Mouse (Mus musculus): ENCODE results near the gene Ccr1. TPM values are rescaled to one million over a fixed set of nuclear protein-coding genes. Genes with fewer than 3 reads are reported as not detected.

The Ccr1 gene
- total and polyA plus RNA-seq, 2 experiments from 2014 or later, result 1.3 to 1.9 TPM

DNA sequence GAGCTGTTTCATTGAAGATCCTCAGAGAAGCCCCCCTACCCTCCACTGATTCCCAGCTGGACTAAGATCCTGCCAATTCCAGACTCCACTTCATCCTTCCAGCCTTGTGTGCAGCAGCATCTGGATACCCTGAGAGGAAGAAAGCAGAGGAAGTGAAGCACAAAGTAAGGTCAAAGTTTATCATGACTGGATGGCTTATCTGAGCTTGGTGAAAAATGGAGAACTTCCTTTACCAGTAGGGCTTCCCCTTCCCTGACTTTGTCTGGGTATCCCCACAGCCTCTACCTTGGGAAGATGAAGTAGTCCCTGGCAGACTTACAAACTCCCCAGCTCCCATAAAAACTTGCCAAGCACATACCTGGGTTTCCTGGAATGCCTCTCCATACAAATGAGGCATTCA is 27.9 kb downstream of the Ccr1 start:
- H3K9me3 ChIP-seq (replicated peaks; ENCODE audit: control insufficient read depth, low read length), result no peaks in the 10 kb centered on the region
- H3K27ac ChIP-seq (ENCODE audit: low read depth), result 0 out of 2 replicates have a peak overlapping the region, but pooled peaks have one; percentile 17
- H3K4me2 ChIP-seq (ENCODE audit: low read depth, low read length), result no peak overlapping the region
- no peak for ATAC-seq (ENCODE audit: insufficient read depth, low read depth)
- no peak overlapping the region for H3K9ac ChIP-seq (replicated peaks; ENCODE audit: low read depth, low read length)
- no peaks in the 10 kb centered on the region for H3K36me3 ChIP-seq (replicated peaks; ENCODE audit: control insufficient read depth, insufficient read depth, low read length)
- TF ChIP-seq EP300 (IDR thresholded peaks at IDR 0.05; ENCODE audit: low read depth) (no peak), CTCF (IDR thresholded peaks at IDR 0.05; ENCODE audit: low read depth) (no peak)
- H3K27me3 ChIP-seq (ENCODE audit: control insufficient read depth, insufficient read depth, low read length), result no peaks in the 10 kb centered on the region
- H3K4me3 ChIP-seq (ENCODE audit: low read depth, low read length), result no peak overlapping the region
- 0 out of 2 replicates have a peak, but pooled peaks cover 5% of the 10 kb centered on the region for H3K4me1 ChIP-seq (ENCODE audit: control insufficient read depth, insufficient read depth)
- no peak for DNase-seq (ENCODE audit: low spot score)

- Histone ChIP-seq H3K4me1 (ENCODE audit: control insufficient read depth, insufficient read depth) (0 out of 2 replicates have a peak, but pooled peaks cover 5% of the 10 kb centered on the region), H3K36me3 (replicated peaks; ENCODE audit: control insufficient read depth, insufficient read depth, low read length) (no peaks in the 10 kb centered on the region), H3K4me2 (ENCODE audit: low read depth, low read length) (no peak overlapping the region), H3K27ac (ENCODE audit: low read depth) (no peak overlapping the region), H3K27me3 (ENCODE audit: control insufficient read depth, insufficient read depth, low read length) (no peaks in the 10 kb centered on the region), H3K9ac (replicated peaks; ENCODE audit: low read depth, low read length) (no peak overlapping the region), H3K4me3 (ENCODE audit: low read depth, low read length) (no peak overlapping the region), H3K9me3 (replicated peaks; ENCODE audit: control insufficient read depth, low read length) (no peaks in the 10 kb centered on the region)
- DNase-seq (ENCODE audit: low spot score) (no peak), ATAC-seq (ENCODE audit: insufficient read depth, low read depth) (no peak)
- TF ChIP-seq EP300 (IDR thresholded peaks at IDR 0.05; ENCODE audit: low read depth) (no peak), CTCF (IDR thresholded peaks at IDR 0.05; ENCODE audit: low read depth) (no peak)
- 60% methylated on average over 1 of the region's 1 CpGs for WGBS
These were observed 28.3 kb downstream of the Ccr1 start for GRCm38 (mm10) chr9:123940168-123940567.

DNA sequence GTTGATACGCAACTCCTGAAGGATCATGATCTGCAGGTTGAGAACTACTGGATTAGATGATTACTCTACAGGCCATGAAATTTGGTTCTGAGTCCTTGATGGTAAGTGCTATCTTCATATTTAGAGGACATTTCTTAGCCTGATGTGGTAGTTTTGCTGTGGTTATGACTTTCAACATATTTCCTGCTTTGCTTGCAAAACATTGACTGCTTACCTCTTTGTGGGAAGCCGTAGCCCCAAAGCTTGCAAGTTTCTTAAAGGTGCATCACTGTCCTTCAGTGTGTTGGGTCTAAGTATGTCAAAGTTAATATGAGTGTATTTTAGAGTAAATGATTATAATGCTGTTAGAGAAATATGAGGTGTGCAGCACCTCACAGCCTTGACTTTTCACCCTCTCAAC is 30.5 kb downstream of the Ccr1 start:
- H3K9ac ChIP-seq (replicated peaks; ENCODE audit: low read depth, low read length), result no peak overlapping the region
- no peak overlapping the region for H3K27ac ChIP-seq (ENCODE audit: low read depth)
- no peak for DNase-seq (ENCODE audit: low spot score)
- no peak for ATAC-seq (ENCODE audit: insufficient read depth, low read depth)
- H3K4me3 ChIP-seq (ENCODE audit: low read depth, low read length), result no peak overlapping the region
- 0 out of 2 replicates have a peak, but pooled peaks cover 5% of the 10 kb centered on the region for H3K4me1 ChIP-seq (ENCODE audit: control insufficient read depth, insufficient read depth)
- no peaks in the 10 kb centered on the region for H3K27me3 ChIP-seq (ENCODE audit: control insufficient read depth, insufficient read depth, low read length)
- H3K36me3 ChIP-seq (replicated peaks; ENCODE audit: control insufficient read depth, insufficient read depth, low read length), result no peaks in the 10 kb centered on the region
- no peak for TF ChIP-seq CTCF (IDR thresholded peaks at IDR 0.05; ENCODE audit: low read depth)
- no peak for TF ChIP-seq EP300 (IDR thresholded peaks at IDR 0.05; ENCODE audit: low read depth)
- H3K9me3 ChIP-seq (replicated peaks; ENCODE audit: control insufficient read depth, low read length), result no peaks in the 10 kb centered on the region
- WGBS, result 80% methylated on average over 2 of the region's 2 CpGs
- no peak overlapping the region for H3K4me2 ChIP-seq (ENCODE audit: low read depth, low read length)

DNA sequence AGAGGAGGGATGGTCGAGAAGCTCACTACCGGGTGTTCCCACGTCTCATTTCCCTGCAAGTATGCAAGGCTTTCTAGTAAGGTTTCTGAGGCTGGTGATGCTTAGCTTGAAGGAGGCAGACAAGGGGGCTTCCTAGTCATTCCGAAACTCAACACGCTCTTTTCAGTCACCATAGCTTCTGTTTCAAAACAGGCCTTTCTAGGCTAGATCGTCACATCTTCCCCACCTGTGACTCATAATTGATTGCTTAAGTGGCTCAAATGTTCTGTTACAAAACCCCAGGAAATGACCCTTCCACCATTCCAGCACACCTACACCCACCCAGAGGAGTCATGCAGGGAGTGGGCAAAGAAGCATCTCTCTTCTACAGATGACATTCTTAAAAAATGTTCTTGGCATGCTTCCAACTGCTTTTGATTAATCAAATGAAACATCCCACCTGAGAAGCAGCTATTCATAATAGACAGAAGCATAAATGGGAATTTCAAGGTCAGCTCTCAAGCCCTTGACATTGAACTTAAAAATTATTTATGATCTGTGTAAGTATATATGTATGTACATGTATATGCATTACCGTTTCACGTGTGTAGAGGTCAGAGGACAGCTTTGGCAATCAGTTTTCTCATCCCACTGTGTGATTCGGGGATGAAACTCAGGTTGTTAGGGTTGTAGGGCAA is 31.8 kb downstream of the Ccr1 start:
- H3K4me3 ChIP-seq (ENCODE audit: low read depth, low read length), result no peak overlapping the region
- no peaks in the 10 kb centered on the region for H3K36me3 ChIP-seq (replicated peaks; ENCODE audit: control insufficient read depth, insufficient read depth, low read length)
- no peak overlapping the region for H3K4me2 ChIP-seq (ENCODE audit: low read depth, low read length)
- no peaks in the 10 kb centered on the region for H3K27me3 ChIP-seq (ENCODE audit: control insufficient read depth, insufficient read depth, low read length)
- WGBS, result 76% methylated on average over 9 of the region's 9 CpGs
- no peak for TF ChIP-seq CTCF (IDR thresholded peaks at IDR 0.05; ENCODE audit: low read depth)
- TF ChIP-seq EP300 (IDR thresholded peaks at IDR 0.05; ENCODE audit: low read depth), result no peak
- H3K27ac ChIP-seq (ENCODE audit: low read depth), result no peak overlapping the region
- DNase-seq (ENCODE audit: low spot score), result no peak
- no peaks in the 10 kb centered on the region for H3K9me3 ChIP-seq (replicated peaks; ENCODE audit: control insufficient read depth, low read length)
- H3K9ac ChIP-seq (replicated peaks; ENCODE audit: low read depth, low read length), result no peak overlapping the region
- no peak for ATAC-seq (ENCODE audit: insufficient read depth, low read depth)
- H3K4me1 ChIP-seq (ENCODE audit: control insufficient read depth, insufficient read depth), result no peaks in the 10 kb centered on the region

- H3K27ac ChIP-seq (ENCODE audit: low read depth), result no peak overlapping the region
- H3K9me3 ChIP-seq (replicated peaks; ENCODE audit: control insufficient read depth, low read length), result no peaks in the 10 kb centered on the region
- no peaks in the 10 kb centered on the region for H3K27me3 ChIP-seq (ENCODE audit: control insufficient read depth, insufficient read depth, low read length)
- no peaks in the 10 kb centered on the region for H3K36me3 ChIP-seq (replicated peaks; ENCODE audit: control insufficient read depth, insufficient read depth, low read length)
- TF ChIP-seq EP300 (IDR thresholded peaks at IDR 0.05; ENCODE audit: low read depth), result no peak
- TF ChIP-seq CTCF (IDR thresholded peaks at IDR 0.05; ENCODE audit: low read depth), result no peak
- ATAC-seq (ENCODE audit: insufficient read depth, low read depth) (no peak), DNase-seq (ENCODE audit: low spot score) (no peak)
- no peak overlapping the region for H3K4me3 ChIP-seq (ENCODE audit: low read depth, low read length)
- no peaks in the 10 kb centered on the region for H3K4me1 ChIP-seq (ENCODE audit: control insufficient read depth, insufficient read depth)
- no peak overlapping the region for H3K4me2 ChIP-seq (ENCODE audit: low read depth, low read length)
- WGBS, result 80% methylated on average over 5 of the region's 5 CpGs
- no peak overlapping the region for H3K9ac ChIP-seq (replicated peaks; ENCODE audit: low read depth, low read length)
These were observed 32.7 kb downstream of the Ccr1 start for GRCm38 (mm10) chr9:123935776-123936175.

GRCm38 (mm10) chr9:123935346-123935745 is 33.1 kb downstream of the Ccr1 start:
- H3K4me2 ChIP-seq (ENCODE audit: low read depth, low read length), result no peak overlapping the region
- ATAC-seq (ENCODE audit: insufficient read depth, low read depth), result no peak
- DNase-seq (ENCODE audit: low spot score), result no peak
- H3K9ac ChIP-seq (replicated peaks; ENCODE audit: low read depth, low read length), result no peak overlapping the region
- H3K27me3 ChIP-seq (ENCODE audit: control insufficient read depth, insufficient read depth, low read length), result no peaks in the 10 kb centered on the region
- no peaks in the 10 kb centered on the region for H3K9me3 ChIP-seq (replicated peaks; ENCODE audit: control insufficient read depth, low read length)
- no peaks in the 10 kb centered on the region for H3K36me3 ChIP-seq (replicated peaks; ENCODE audit: control insufficient read depth, insufficient read depth, low read length)
- H3K4me3 ChIP-seq (ENCODE audit: low read depth, low read length), result no peak overlapping the region
- no peak overlapping the region for H3K27ac ChIP-seq (ENCODE audit: low read depth)
- H3K4me1 ChIP-seq (ENCODE audit: control insufficient read depth, insufficient read depth), result no peaks in the 10 kb centered on the region
- TF ChIP-seq EP300 (IDR thresholded peaks at IDR 0.05; ENCODE audit: low read depth), result no peak
- TF ChIP-seq CTCF (IDR thresholded peaks at IDR 0.05; ENCODE audit: low read depth), result no peak
- WGBS, result 83% methylated on average over 6 of the region's 6 CpGs

Data from heart, postnatal 0 days (tissue).